Mouse (Mus musculus) midbrain, embryonic 11.5 days (tissue): ENCODE measurements around the gene Ttc7b. TPM values are rescaled to one million over a fixed set of nuclear protein-coding genes. Genes with fewer than 3 reads are reported as not detected.

ENCODE experiments used
- ATAC-seq: fragments of 200-750 bp; cut with Nextera tagmentation; 2 replicates; pipeline ENCODE4 v1.8.0; 2017; ENCODE audit warnings: moderate TSS enrichment, moderate library complexity; ENCODE audit not compliant: low FRiP score
- DNase-seq: peaks from one replicate; pipeline ENCODE4 v3.0.0; 2015; ENCODE audit warnings: low spot score; ENCODE audit errors: missing footprints
- H3K27ac ChIP-seq: fragments of 300-500 bp; sonication (generic); 2 replicates; pipeline ENCODE4 v1.5.1; 2014; ENCODE audit warnings: low read depth, low read length
- H3K27me3 ChIP-seq: fragments of 300-500 bp; sonication (generic); 2 replicates; pipeline ENCODE4 v1.6.1; 2014; ENCODE audit warnings: mild to moderate bottlenecking, low read length, moderate library complexity, mixed read lengths; ENCODE audit not compliant: control insufficient read depth, insufficient read depth
- H3K36me3 ChIP-seq: fragments of 300-500 bp; sonication (generic); 2 replicates; pipeline ENCODE4 v1.6.1; 2014; ENCODE audit warnings: mild to moderate bottlenecking, low read length, moderate library complexity, mixed read lengths; ENCODE audit not compliant: control insufficient read depth, insufficient read depth
- H3K4me1 ChIP-seq: fragments of 300-500 bp; sonication (generic); 2 replicates; pipeline ENCODE4 v1.6.1; 2014; ENCODE audit warnings: low read length; ENCODE audit not compliant: control insufficient read depth, insufficient read depth
- H3K4me2 ChIP-seq: fragments of 300-500 bp; sonication (generic); 2 replicates; pipeline ENCODE4 v1.6.1; 2014; ENCODE audit warnings: mild to moderate bottlenecking, moderate library complexity
- H3K4me3 ChIP-seq: fragments of 300-500 bp; sonication (generic); 2 replicates; pipeline ENCODE4 v1.5.1; 2014; ENCODE audit warnings: low read depth, low read length
- H3K9ac ChIP-seq: fragments of 300-500 bp; sonication (generic); 2 replicates; pipeline ENCODE4 v1.6.1; 2014; ENCODE audit warnings: low read length
- H3K9me3 ChIP-seq: fragments of 300-500 bp; sonication (generic); 2 replicates; pipeline ENCODE4 v1.6.1; 2016; ENCODE audit warnings: low read length; ENCODE audit not compliant: control insufficient read depth
- WGBS: fragments of 180-500 bp; shearing (Covaris S2); extraction: QIAGEN DNeasy Blood & Tissue Kit; methylation state at CpG from one replicate; pipeline ENCODE4 v1.1.7; 2014; 5-methylcytosine and 5-hydroxymethylcytosine counted together
- polyA plus RNA-seq: library from polyadenylated mRNA; unstranded; fragments of >200 nt; fragmentation: Nextera tagmentation; extraction: Ambion mirVana; gene quantifications from 2 replicates; pipeline ENCODE4 v1.2.1, GENCODE M21; 2014

The Ttc7b gene
- polyA plus RNA-seq, 1 experiment from 2014 or later, result 9.2 TPM

DNA sequence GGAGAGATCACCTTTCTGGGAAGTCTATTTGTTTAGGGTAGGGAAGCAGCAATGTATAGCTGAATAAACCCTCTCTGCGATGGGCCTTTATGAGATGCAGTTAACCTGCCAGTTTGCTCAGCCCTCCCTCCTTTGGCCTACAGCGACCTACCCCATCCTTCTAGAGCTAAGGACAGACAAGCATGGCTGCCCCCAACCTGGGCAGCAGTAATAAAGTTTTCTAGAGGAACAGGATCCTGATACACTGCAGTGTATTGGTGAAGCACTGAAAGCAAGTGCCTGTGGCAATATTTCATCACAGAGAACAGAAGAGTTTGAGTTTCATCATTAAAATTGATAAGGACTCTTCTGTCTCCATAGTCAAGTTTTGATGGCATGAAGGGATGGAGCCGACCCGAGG is 79.0 kb downstream of the Ttc7b start:
- Histone ChIP-seq H3K9ac (no peak overlapping the region), H3K4me1 (no peaks in the 10 kb centered on the region), H3K4me3 (no peak overlapping the region), H3K27ac (no peak overlapping the region), H3K36me3 (no peaks in the 10 kb centered on the region), H3K9me3 (no peaks in the 10 kb centered on the region), H3K4me2 (no peak overlapping the region), H3K27me3 (no peaks in the 10 kb centered on the region)
- DNase-seq (peak; percentile 67), ATAC-seq (no peak)
- WGBS, result 90% methylated on average over 4 of the region's 4 CpGs

DNA sequence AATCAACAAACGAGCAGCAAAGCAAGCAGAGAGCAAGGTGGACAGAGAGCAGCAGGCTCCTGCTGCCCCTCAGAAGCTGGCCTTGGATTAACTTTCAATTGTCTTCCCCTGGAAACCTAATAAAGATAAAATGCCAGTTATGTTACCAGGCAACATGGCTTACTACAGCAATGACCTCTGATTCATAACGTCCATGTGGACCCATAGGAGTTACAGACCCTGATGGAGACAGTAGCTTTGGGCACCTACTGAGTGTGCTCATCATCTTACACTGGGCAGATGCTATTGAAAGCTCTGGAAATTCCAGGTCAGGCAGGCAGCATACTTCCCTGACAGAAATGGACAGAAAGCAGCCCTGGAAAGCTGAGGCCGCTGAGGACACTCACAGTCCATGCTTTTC is 80.7 kb downstream of the Ttc7b start:
- no peak overlapping the region for H3K4me2 ChIP-seq
- no peak overlapping the region for H3K27ac ChIP-seq
- H3K36me3 ChIP-seq, result no peaks in the 10 kb centered on the region
- no peaks in the 10 kb centered on the region for H3K9me3 ChIP-seq
- DNase-seq, result peak; percentile 72
- no peaks in the 10 kb centered on the region for H3K27me3 ChIP-seq
- WGBS, result 80% methylated on average over 3 of the region's 3 CpGs
- H3K4me1 ChIP-seq, result no peaks in the 10 kb centered on the region
- H3K9ac ChIP-seq, result no peak overlapping the region
- no peak overlapping the region for H3K4me3 ChIP-seq
- no peak for ATAC-seq

- Histone ChIP-seq H3K9ac (no peak overlapping the region), H3K4me2 (no peak overlapping the region), H3K4me3 (no peak overlapping the region), H3K36me3 (no peaks in the 10 kb centered on the region), H3K27ac (no peak overlapping the region), H3K9me3 (no peaks in the 10 kb centered on the region), H3K27me3 (no peaks in the 10 kb centered on the region), H3K4me1 (no peaks in the 10 kb centered on the region)
- DNase-seq, result no peak
- WGBS, result 85% methylated on average over 4 of the region's 4 CpGs
- no peak for ATAC-seq
Measured at GRCm38 (mm10) chr12:100439145-100439755, 81.4 kb downstream of the Ttc7b start.

DNA sequence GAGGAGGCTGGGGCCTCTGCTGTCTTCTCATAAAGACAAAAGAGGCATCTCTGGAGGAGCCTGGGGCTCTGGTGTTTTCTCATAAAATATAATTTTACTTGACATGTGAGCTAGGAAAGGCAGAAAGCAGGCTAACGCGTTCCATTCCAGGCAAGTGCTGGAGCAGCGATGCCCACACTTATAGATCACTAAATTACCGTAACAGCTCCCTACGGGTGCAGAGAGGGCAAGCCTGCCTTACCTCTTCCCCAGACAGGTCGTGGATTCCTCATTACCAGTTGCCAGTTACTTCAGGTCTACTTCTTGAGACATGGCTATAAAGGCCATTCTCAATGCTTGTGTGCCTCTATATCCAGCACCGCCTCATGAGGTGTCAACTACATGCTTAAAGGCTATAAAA is 82.1 kb downstream of the Ttc7b start:
- H3K4me1 ChIP-seq, result no peaks in the 10 kb centered on the region
- H3K9me3 ChIP-seq, result no peaks in the 10 kb centered on the region
- H3K27me3 ChIP-seq, result no peaks in the 10 kb centered on the region
- H3K9ac ChIP-seq, result no peak overlapping the region
- no peak for DNase-seq
- no peak overlapping the region for H3K27ac ChIP-seq
- WGBS, result 92% methylated on average over 7 of the region's 7 CpGs
- no peaks in the 10 kb centered on the region for H3K36me3 ChIP-seq
- no peak overlapping the region for H3K4me2 ChIP-seq
- H3K4me3 ChIP-seq, result no peak overlapping the region
- no peak for ATAC-seq

GRCm38 (mm10) chr12:100437862-100438261 is 82.8 kb downstream of the Ttc7b start:
- H3K9me3 ChIP-seq, result no peaks in the 10 kb centered on the region
- no peaks in the 10 kb centered on the region for H3K4me1 ChIP-seq
- no peak overlapping the region for H3K4me2 ChIP-seq
- no peaks in the 10 kb centered on the region for H3K36me3 ChIP-seq
- H3K9ac ChIP-seq, result no peak overlapping the region
- no peak overlapping the region for H3K27ac ChIP-seq
- no peaks in the 10 kb centered on the region for H3K27me3 ChIP-seq
- no peak for ATAC-seq
- H3K4me3 ChIP-seq, result no peak overlapping the region
- WGBS, result 96% methylated on average over 5 of the region's 5 CpGs
- DNase-seq, result no peak

DNA sequence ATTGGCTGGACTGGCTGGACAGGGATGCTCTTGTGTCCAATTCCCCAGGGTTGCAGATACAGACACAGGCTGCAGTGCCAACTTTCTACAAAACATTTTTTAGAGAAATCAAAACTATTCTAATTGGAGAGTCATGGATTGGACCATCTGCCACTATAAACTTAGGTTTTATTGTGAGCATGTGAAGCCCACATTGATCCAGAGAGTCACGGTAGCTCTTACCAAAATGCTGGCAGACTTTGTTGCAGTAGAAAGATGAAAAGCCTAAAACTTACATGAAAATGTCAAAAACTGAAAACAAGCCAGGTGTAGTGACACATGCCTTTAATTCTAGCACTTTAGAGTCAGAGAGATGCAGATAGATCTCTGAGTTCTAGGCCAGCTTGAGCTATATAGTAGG is 84.9 kb downstream of the Ttc7b start:
- Histone ChIP-seq H3K4me3 (no peak overlapping the region), H3K4me1 (no peaks in the 10 kb centered on the region), H3K9ac (no peak overlapping the region), H3K27ac (no peak overlapping the region), H3K9me3 (no peaks in the 10 kb centered on the region), H3K27me3 (no peaks in the 10 kb centered on the region), H3K4me2 (no peak overlapping the region), H3K36me3 (no peaks in the 10 kb centered on the region)
- 93% methylated on average over 1 of the region's 1 CpGs for WGBS
- DNase-seq, result no peak
- ATAC-seq, result no peak

GRCm38 (mm10) chr12:100431830-100432229 is 88.8 kb downstream of the Ttc7b start:
- H3K27ac ChIP-seq, result no peak overlapping the region
- no peak overlapping the region for H3K9ac ChIP-seq
- no peak overlapping the region for H3K4me2 ChIP-seq
- no peaks in the 10 kb centered on the region for H3K9me3 ChIP-seq
- ATAC-seq, result no peak
- no peaks in the 10 kb centered on the region for H3K27me3 ChIP-seq
- DNase-seq, result no peak
- 94% methylated on average over 6 of the region's 6 CpGs for WGBS
- no peaks in the 10 kb centered on the region for H3K36me3 ChIP-seq
- no peak overlapping the region for H3K4me3 ChIP-seq
- H3K4me1 ChIP-seq, result no peaks in the 10 kb centered on the region

- 95% methylated on average over 6 of the region's 6 CpGs for WGBS
- Histone ChIP-seq H3K27ac (no peak overlapping the region), H3K9ac (no peak overlapping the region), H3K27me3 (no peaks in the 10 kb centered on the region), H3K9me3 (no peaks in the 10 kb centered on the region), H3K4me1 (no peaks in the 10 kb centered on the region), H3K36me3 (no peaks in the 10 kb centered on the region), H3K4me2 (no peak overlapping the region), H3K4me3 (no peak overlapping the region)
- ATAC-seq, result no peak
- DNase-seq, result no peak
Measured at GRCm38 (mm10) chr12:100429414-100430114, 91.1 kb downstream of the Ttc7b start.

- no peak overlapping the region for H3K27ac ChIP-seq
- no peak overlapping the region for H3K4me2 ChIP-seq
- H3K36me3 ChIP-seq, result no peaks in the 10 kb centered on the region
- ATAC-seq, result no peak
- WGBS, result 91% methylated on average over 4 of the region's 4 CpGs
- H3K4me1 ChIP-seq, result no peaks in the 10 kb centered on the region
- no peak overlapping the region for H3K9ac ChIP-seq
- no peak for DNase-seq
- no peaks in the 10 kb centered on the region for H3K27me3 ChIP-seq
- H3K9me3 ChIP-seq, result no peaks in the 10 kb centered on the region
- no peak overlapping the region for H3K4me3 ChIP-seq
Measured at GRCm38 (mm10) chr12:100428183-100428582, 92.4 kb downstream of the Ttc7b start.
